Mouse (Mus musculus): ENCODE measurements around the gene Acsf3.

Acsf3 gene

GRCm38 (mm10) chr8:122775285-122776155, at the start of gene Acsf3:
Gene Acsf3 (plus strand): TSS chr8:122775486.
- DNase-seq (ENCODE audit: low read depth, low spot score) = peak; percentile 73

GRCm38 (mm10) chr8:122726789-122727188, 48.5 kb upstream of the Acsf3 start:
- no peak for DNase-seq (ENCODE audit: low read depth, low spot score)

GRCm38 (mm10) chr8:122727412-122727811, 47.9 kb upstream of the Acsf3 start:
- no peak for DNase-seq (ENCODE audit: low read depth, low spot score)

- DNase-seq (ENCODE audit: low read depth, low spot score) = no peak
These were observed 46.7 kb upstream of the Acsf3 start for GRCm38 (mm10) chr8:122728630-122729029.

GRCm38 (mm10) chr8:122735110-122735509, 40.2 kb upstream of the Acsf3 start:
- DNase-seq (ENCODE audit: low read depth, low spot score) = no peak

- no peak for DNase-seq (ENCODE audit: low read depth, low spot score)
These were observed 39.5 kb upstream of the Acsf3 start for GRCm38 (mm10) chr8:122735542-122736473.

GRCm38 (mm10) chr8:122736623-122737022, 38.7 kb upstream of the Acsf3 start:
- DNase-seq (ENCODE audit: low read depth, low spot score) = no peak

GRCm38 (mm10) chr8:122737071-122737470, 38.2 kb upstream of the Acsf3 start:
- DNase-seq (ENCODE audit: low read depth, low spot score) = no peak

GRCm38 (mm10) chr8:122737886-122738285, 37.4 kb upstream of the Acsf3 start:
- no peak for DNase-seq (ENCODE audit: low read depth, low spot score)

- peak; percentile 80 for DNase-seq (ENCODE audit: low read depth, low spot score)
These were observed 36.1 kb upstream of the Acsf3 start for GRCm38 (mm10) chr8:122739102-122739725.

GRCm38 (mm10) chr8:122742471-122742870, 32.8 kb upstream of the Acsf3 start:
- DNase-seq (ENCODE audit: low read depth, low spot score) = no peak

- no peak for DNase-seq (ENCODE audit: low read depth, low spot score)
These were observed 30.1 kb upstream of the Acsf3 start for GRCm38 (mm10) chr8:122745022-122745749.

GRCm38 (mm10) chr8:122745750-122746275, 29.5 kb upstream of the Acsf3 start:
- DNase-seq (ENCODE audit: low read depth, low spot score) = no peak

- no peak for DNase-seq (ENCODE audit: low read depth, low spot score)
These were observed 28.8 kb upstream of the Acsf3 start for GRCm38 (mm10) chr8:122746439-122746838.

- DNase-seq (ENCODE audit: low read depth, low spot score) = no peak
These were observed 27.5 kb upstream of the Acsf3 start for GRCm38 (mm10) chr8:122747825-122748224.

GRCm38 (mm10) chr8:122749333-122749958, 25.8 kb upstream of the Acsf3 start:
- no peak for DNase-seq (ENCODE audit: low read depth, low spot score)

GRCm38 (mm10) chr8:122751342-122751741, 23.9 kb upstream of the Acsf3 start:
- no peak for DNase-seq (ENCODE audit: low read depth, low spot score)

GRCm38 (mm10) chr8:122752111-122752721, 23.1 kb upstream of the Acsf3 start:
- no peak for DNase-seq (ENCODE audit: low read depth, low spot score)

GRCm38 (mm10) chr8:122758597-122758996, 16.7 kb upstream of the Acsf3 start:
- DNase-seq (ENCODE audit: low read depth, low spot score) = no peak

GRCm38 (mm10) chr8:122760116-122760515, 15.2 kb upstream of the Acsf3 start:
- DNase-seq (ENCODE audit: low read depth, low spot score) = no peak
